Mouse (Mus musculus) heart, postnatal 4 days (tissue): Measurements from ENCODE around the gene Avpr1b. TPM values are rescaled to one million over a fixed set of nuclear protein-coding genes. Genes with fewer than 3 reads are reported as not detected.

Source experiments
- total RNA-seq, 2 experiments: library from RNA; stranded (reverse); gene quantifications; 2 replicates each; pipeline ENCODE4 v1.2.3; 2021

The Avpr1b gene
- total RNA-seq, 2 experiments from 2014 or later, result not detected

Other genes with a start within 250 kb of the Avpr1b start
- gene Srgap2, start 71.9 kb upstream of the Avpr1b start, total RNA-seq, result 10 to 100 TPM; 34.2 to 40.4 TPM
- 1 to 10 TPM; 1.2 to 1.8 TPM for gene Fam72a, start 71.3 kb upstream of the Avpr1b start, total RNA-seq
- gene Ctse, start 39.1 kb downstream of the Avpr1b start, total RNA-seq, result 1 to 10 TPM in 1 of 2 experiments, under 1 TPM in 1; 0.81 to 2.1 TPM
- gene Rab7b, start 89.5 kb downstream of the Avpr1b start, total RNA-seq, result 1 to 10 TPM; 2.6 to 3.6 TPM
- under 1 TPM in 1 of 2 experiments, not detected in 1; 0.07 TPM for gene Slc26a9, start 144.8 kb downstream of the Avpr1b start, total RNA-seq
- 1 to 10 TPM; 2.2 to 3.4 TPM for gene Pm20d1, start 198.1 kb downstream of the Avpr1b start, total RNA-seq
- gene Slc41a1, start 228.3 kb downstream of the Avpr1b start, total RNA-seq, result 10 to 100 TPM; 23.3 to 26.3 TPM